Mouse (Mus musculus) kidney, postnatal 10 days (tissue): ENCODE measurements at regions not wholly inside any gene's neighbourhood (a gene's known extent, or its start where the extent isn't known, plus 50 kb on each side); places are given as distances from the start of the nearest gene placed in this dataset.

Experiments used
- DNase-seq: peaks from one replicate; pipeline ENCODE4 v3.0.0; 2021; ENCODE audit warnings: mixed read lengths

DNA sequence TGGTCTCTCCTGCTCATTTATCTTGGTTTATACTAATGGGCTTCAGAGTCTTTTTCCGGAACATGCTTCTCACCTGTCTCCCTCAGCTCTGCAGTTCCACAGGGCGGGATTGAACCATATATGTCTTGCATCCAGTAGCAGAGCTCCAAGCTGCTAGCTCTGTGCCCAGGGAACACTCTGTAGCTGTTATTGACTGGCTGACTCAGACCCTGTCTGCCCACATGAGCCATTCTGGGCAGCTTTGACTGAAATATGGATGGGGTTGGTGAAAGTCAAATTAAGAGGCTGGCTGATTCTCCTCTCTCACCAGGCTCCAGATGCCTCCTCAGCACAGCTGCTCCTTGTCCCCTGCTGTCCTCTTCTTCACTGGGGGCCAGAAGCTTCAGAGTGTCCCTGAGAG is 81.4 kb upstream of the Irf2bp2 start:
- DNase-seq = no peak

DNA sequence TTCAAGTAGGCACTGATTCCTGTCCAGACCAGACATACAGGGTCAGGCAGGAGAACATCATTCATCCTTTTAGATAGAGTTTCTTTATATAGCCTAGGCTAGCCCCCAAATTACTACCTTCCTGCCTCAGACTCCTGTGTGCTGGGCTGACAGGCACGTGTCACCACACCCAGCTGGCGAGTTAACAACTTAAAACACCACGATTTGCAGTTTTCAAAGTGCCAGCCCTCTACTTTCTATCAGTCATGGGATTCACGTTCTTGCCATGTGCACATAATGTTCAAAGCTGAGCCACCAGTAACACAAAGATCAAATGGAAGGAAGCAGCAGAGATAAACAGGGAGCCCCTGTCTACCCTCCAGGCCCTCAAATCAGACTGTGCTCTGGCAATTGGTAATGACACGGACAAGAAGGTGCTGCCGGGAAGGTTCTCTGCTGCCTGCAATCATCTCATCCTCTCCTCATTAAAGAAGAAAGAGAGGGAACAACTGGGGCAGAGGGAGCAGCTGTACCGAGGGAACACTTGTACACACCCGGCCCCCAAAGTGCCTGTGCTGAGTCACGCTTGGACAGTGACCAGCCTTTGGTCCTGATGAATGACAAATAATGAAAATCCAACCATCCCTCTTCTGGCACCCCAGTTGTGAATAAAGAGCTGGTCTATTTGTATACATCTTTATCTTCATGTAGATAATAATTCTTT is 79.4 kb upstream of the Irf2bp2 start:
- no peak for DNase-seq

DNA sequence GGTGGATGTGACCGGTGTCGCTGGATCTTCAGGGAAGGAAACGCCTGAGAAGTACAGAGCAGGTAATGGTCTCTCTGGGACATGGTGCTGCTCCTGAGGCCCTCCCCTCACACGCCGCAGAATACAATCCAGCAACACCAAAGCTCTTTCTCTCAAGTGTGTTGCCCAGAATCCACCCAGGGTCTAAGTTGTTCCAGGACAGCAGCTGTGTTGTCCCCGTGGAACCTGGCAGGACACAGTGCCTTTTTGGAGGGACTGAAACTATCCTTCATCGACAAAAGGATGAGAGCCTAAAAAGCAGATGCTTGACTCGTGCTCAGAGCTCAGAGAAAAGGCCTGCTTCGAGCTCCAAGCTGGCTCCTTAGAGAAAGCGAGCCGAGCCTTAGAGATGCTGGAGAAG is 77.8 kb upstream of the Irf2bp2 start:
- DNase-seq = no peak

DNA sequence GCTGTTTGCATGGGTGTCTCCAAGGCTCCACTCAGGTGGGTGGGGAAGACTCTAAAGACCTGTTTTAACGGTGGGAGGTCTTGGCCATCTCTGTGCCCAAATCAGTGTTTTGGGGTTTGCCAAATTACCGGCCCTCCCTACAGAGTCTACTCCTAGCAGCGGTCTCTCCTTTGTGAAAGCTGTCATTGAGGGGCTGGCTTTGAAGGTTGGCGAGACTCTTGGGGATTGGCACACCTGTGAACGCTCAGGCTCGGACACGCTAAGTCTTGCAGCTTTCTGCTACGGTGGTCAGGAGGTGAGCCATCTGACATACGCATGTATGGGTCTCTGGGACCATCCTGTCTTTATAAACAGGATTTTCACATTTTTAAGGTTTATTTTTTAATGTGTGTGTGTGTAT is 76.1 kb upstream of the Irf2bp2 start:
- DNase-seq = no peak

DNA sequence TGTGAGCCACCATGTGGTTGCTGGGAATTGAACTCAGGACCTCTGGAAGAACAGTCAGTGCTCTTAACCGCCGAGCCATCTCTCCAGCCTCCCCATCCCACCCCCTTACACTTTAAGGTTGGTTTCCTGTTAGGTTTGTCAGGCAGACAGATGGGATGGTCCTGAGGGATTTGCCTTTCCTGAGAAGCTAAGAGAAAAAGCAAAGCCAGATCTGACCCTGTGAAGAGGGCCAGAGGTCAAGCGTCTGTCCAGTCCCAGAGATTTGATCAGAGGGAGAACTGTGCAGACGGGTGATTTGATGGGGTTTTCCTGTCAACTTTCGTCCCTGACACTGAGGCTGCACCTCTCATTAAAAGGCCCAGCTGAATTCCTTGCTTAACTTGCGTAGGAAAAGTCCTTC is 75.4 kb upstream of the Irf2bp2 start:
- DNase-seq = peak; percentile 47

DNA sequence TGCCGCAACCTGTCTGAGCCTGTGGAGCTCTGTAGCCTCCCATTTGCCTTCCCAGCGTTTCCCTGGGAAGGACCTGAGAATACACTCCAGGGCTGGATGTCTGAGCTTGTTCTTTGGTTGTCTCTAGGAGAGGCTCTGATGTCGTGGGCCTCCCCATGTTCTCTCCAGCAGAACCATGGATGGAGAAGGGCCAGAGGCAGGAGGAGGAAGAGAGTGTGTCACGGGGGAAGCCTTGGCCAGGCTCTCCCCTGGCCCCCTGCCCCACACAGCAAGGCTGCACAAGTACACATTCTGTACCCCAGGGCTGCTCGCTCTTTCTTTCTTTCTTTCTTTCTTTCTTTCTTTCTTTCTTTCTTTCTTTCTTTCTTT is 74.9 kb upstream of the Irf2bp2 start:
- no peak for DNase-seq

DNA sequence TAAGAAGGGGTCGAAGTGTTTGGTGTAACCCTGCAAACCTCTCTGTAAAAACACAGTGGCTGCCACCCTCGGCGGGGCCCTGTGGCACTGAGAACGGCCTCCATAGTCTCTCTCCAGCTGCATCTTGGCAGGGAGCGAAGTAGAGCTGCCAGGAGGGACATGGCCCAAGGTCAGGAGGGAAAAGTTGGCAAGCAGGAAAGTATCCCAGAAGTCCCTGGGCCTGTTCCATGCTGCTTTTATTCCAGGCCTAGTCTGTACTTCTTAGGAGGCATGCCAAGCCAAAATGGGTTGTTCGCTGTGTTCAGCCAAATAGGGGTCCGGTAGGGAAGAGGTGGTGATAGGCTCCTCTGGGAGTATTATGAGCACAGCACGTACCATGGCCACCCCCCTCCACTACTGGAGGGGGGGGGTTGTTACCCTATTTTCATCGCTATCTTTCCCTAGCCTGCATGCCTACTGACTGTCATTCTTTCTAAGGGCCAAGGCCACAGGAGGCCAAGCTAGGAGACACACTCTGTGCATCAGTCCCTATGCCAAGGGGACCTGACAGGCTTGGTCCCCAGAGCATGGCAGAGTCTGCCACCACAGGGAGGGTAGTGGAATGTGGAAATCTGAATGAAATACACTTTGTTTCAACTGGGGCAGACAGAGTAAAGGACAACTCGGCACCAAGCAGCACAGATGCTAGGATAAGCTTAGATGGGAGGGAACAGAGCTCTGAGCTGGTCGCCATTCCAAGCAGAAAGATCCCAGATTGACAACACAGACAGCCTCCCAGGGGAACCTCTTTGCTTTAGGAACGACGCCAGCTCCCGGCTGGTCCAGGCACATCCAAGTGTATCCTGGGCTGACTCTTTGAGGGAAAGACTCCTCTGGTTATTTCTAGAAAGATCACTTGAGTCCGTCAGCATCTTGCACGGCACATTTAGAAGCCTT is 74.2 kb upstream of the Irf2bp2 start:
- peak; percentile 77 for DNase-seq

DNA sequence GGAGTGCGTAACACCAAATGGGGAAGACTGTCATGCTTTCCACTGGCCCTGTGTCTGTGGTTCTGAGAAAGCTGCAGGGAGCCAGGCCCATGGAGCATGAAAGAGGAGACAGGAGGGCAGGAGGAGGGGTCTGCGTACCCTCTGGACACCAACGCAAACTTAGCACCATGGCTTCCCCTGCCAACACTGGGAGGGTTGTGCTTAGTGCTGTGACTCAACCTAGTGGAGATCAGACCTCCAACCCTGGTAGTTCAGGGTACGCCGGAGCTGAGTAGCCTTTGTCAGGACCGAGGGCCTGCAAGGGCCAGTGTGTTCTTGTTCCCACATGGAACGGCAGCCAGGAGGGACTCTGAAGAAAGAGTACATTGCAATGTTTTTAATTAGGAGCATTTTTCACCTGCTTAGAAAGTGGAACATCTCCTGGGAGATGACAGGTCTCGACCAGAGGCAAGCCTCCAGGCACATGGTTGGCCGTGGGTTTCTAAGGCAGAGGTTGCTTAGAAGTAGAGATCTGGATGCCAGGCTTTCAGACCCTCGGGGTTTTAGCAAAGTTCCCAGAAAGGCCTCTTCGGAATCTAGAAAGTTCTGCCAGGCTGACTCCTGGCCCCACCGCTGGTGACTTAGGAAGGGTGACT is 73.4 kb upstream of the Irf2bp2 start:
- DNase-seq = peak; percentile 58

DNA sequence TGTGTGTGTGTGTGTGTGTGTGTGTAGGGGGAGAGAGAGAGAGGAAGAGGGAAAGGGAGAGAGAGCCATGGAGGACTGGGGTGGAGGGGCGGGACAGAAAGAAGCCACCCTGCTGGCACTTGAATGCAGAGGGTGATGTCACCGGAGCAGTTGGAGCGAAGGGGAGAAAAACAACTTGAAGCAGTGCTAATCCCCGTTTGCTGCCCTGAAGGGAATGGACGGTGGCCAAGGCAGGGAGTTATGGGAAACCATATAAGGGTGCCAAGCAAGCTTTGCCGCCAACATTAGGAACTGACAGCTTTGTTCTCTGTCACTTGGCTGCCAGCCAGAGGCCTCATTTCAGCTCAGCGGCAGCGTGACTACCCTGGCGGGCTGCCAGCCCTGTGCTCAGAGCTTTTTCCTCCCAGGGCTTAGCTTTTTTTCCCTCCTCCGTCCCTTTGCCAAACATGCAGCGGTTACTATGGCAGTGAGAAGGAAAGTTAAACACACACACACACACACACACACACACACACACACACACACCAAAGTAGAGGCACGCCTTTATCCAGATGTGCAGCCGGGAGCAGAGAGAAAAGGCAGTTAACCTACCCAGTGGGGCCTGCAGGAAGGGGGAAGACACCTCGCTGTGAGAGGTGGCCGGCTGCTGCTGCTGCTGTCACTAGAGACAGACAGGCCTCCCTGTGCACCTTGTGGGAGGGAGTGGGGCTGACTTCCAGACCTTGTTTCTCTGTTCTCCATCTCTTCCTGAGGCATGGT is 72.7 kb upstream of the Irf2bp2 start:
- DNase-seq = peak; percentile 100

DNA sequence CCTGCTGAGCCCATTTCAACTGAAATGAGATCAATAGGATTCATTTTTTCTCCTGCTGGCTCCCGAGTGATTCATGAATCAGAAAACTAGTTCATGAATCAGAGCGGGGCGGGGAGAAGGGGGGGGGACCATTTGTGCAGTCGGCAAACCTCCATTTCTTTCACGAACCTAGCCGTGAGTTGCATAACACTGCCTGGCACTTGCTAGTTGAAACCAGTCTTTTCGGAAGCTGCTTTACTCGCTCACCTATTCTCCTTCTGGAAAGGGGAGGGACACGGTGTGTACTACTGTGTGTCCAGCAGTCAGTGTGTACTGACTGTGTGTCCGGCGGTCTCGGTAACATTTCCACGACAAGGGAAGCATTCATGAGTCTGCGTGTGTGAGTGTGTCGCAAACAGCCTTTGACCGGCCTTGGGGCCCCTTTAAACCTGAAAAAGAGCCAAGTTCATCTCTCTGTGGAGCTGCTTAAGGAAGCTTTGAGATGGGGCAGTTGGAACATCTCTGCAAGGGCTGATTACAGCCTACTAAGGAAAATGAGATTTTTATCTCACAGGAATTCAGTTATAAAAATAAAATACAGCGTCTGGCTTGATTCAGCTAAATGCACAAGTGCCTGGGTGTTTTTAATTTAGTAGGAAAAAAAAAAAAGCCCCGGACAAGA is 71.9 kb upstream of the Irf2bp2 start:
- DNase-seq = peak; percentile 75

DNA sequence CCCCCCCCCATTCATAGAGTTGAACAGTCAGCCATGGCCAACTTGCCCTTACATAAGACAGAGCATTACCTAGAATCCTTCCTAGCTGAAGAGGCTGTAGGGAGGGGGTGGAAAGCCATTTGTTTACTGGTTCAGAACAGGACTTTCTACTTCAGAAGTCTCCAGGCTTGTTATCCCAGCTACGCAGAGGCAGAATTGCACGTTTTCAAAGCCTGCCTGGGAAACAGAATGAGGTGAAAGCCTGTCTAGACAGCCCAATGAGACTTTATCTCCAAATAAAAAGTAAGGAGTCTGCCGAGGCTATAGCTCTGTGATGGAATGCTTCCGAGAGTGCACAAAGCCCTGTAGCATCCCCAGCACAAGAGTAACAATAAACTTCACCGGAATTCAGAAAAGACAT is 71.1 kb upstream of the Irf2bp2 start:
- DNase-seq = no peak

DNA sequence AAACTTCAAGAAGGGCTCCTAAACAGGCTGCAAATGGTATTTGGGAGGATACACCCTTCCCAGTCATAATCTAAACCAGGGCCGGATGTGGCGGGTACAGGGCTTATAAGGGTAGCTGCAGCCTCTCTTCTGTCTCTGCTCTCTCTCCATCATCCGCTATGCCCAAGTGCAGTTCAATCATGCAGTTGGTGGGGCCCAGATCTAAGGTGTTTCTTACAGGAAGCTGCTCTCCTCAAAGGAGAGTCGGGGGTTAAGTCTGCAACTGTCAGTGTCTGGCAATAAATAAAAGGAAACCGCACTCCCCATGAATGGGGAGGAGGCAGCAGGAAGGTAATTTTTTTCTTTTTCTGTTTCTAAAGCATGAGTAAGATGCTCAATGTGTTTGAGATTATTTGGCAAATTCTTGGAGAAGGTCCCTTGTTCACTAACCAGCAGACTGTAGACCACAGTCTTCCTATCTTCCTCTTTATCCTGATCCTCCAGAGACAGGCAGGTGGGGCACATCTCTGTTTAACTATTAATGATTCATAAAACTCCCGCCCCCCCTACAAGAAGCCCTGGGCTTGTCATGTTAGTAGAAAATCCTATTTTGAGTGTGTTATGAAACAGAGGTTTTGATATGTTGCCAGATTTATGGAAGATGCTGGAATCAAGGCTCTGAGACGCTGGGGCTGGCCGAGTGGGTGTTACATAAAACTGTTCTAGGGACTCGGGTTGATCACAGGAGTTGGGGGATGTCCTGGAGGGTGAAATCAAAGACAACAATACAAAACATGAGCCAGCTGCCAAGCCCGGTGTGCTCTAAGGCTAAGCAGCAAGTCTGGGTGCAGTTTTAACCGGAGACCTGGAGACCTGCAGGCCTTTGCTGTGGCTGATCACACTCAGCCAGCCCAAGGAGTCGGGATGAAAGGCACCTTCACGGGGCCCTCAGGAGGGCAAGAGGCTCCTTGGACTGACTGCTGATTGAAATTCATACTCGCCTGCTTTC is 69.3 kb upstream of the Irf2bp2 start:
- peak; percentile 62 for DNase-seq

DNA sequence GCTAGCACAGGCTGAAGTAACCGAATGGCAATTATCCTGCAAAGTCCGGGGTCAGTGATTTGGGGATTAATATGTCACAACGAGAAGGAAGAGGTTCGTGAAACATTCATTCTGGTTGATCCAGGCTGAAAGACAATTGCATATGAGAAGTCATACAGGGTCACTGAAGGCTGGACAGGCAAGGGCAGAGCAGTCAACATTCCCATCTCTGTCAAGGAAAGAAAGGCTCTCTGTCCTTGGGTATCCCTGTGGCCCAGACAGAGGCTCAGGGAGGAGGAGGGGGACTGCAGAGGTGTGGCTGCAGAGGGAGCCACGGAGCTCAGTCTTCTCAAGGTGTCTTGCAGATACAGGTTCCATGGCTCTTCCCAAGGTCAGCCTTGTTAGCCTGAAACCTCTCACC is 68.4 kb upstream of the Irf2bp2 start:
- peak; percentile 45 for DNase-seq

DNA sequence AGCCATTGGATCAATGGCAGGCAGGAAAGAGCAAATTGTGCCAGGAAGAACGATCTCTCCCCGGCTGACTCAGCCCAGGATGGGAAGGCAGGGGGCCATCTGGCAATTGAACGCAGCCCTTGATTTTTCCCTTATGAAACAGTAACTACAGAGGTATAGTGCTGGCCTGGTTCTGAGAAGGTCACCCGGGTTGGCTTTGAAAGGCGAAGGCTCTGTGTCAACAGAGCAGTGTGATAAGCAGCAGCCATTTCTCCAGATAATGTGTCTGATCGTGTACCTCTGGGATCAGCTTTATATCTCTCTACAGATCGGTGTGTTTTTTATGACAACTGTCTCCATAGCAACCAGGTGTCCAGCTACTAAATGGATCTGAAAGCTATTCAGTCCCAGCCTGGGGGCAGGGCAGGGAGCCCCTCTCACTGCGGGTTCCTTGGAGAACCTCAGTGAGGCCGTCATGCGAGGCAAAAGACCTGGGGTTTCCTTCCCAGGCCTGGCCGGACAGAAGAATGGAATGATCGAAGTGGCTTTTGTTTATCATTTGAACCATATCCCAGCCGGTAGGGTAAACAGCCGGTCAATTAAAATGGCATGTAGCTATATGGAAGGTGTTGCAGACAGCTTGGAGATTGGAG is 67.8 kb upstream of the Irf2bp2 start:
- DNase-seq = no peak

DNA sequence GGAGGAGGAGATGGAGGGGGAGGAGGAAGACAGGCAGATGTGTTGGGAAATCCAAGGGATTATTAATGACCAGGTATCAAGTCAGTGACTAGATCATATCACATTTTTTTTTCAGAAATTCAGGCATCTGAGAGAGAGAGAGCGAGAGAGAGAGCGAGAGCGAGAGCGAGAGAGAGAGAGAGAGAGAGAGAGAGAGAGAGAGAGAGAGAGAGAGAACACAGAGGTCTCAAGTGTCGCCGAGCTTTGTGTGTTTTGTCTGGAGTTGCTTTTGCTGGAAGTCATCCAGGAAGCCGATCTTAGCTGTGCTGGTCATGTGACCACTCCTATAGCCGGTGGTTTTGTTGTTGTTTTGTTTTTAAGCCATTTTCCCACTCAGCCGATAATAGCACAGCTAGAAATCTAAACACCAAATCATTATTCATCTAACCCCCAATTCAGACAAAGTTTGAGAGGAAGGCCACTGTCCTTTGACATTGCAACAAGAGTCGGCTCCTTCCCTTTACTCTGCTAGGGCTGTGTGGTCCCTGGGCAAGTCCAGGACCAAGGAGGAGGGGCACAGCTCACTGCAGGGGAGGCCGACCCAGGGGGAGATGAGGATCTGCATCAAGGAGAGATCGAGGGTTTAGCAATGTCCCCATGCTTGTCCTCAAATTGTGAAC is 67.0 kb upstream of the Irf2bp2 start:
- DNase-seq = peak; percentile 69

DNA sequence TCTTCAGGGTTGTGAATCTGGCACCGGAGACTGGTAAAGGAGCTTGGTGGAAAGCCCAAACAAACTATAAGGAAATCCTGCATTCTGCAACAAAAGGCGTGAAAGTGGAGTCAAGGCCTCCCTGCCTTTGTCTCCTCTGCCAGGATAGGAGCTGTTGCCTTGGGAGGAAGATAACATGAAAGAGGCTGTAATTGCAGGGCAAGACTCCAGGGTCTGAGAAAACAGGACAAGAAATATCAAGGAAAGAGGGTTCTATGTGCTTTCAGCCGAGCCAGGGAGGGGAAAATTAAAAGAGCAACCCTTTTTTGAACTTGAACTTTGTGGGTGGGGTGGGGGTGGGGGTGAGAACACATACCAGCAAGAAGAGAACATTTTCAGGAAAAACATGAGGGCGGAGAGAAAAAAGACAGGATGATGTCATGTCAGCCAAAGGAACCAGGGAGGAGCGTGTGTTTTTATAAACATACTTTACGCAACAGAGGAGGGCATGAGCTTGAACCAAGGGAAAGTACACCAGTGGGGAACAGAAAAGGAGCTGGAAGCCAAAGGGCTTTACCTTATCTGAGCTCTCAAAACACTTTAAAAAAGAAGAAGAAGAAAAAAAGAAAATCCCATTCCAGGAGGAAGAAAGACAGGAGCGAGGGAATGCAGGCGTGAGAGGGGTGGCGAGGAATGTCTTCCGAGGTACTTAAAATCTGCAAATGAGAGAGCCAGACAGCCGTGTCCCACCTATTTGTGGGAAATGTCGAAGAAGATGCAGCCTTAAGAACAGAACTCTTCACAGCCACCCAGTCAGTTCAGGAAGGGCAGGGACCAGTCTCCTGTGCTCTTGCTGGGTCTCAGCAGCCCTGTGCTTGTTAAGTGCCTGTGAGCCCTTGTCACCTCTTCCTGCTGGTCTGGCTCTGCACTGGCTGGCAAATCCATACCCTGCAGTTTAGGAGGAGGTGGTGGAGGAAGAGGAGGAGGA is 66.2 kb upstream of the Irf2bp2 start:
- DNase-seq = peak; percentile 47

DNA sequence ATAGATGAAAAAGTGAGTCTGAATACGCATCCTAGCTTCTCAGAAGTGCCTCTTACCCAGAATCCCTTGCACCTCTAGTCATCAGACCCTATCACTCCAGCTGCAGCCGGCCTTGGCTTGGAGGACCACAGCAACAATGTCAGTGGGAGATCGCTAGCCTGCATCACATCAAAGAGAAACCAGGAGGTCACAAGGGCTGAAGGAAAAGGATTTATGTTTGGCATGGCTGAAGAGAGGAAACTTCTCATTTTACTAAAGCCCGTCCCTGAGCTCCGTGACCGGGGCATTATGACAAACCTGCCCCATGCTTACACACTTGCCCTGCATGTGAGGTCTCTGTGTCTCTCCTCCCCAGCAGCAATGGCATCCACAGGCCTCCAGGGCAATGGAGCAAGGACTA is 63.8 kb upstream of the Irf2bp2 start:
- DNase-seq = peak; percentile 35

DNA sequence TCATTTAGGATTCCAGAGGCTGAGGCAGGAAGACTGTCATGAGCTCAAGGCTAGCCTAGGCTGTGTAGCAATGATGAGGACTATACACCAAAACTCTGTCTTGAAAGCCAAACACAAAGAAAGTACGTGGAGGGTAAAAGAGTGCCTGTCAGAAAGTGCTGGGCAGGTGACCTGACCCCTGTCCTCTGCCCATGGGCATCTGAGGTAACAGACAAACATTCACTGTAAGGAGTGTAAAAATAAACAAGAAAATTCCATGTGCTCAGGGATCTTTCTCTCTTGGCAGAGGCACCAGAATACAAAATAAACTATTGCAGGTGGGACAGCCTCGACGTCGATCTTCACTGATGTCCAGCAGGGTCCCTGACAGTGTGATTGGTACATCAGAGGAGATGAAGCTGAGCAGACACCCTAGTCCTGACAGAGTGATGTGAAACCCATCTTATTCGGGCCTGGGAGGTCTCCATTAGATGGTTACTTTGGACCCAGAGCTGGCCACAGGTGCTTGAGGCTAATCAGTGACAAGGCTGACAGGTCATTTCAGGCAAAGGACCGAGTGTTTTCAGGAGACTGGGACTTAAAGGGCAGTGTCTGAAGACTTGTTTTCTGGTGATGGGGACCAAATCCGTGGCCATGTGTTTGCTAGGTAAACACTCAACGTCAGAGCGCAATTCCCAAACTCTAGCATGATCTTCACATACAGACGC is 62.9 kb upstream of the Irf2bp2 start:
- no peak for DNase-seq
